Mouse (Mus musculus): Measurements from ENCODE around the gene Osgepl1. TPM values are rescaled to one million over a fixed set of nuclear protein-coding genes. Genes with fewer than 3 reads are reported as not detected.
"Not testable (repeated sequence)": the region's sequence is repeated elsewhere in the genome, so short reads cannot be mapped to it uniquely, and the experiment has no call there.

Gene Osgepl1
- total and polyA plus RNA-seq, 3 experiments = 13.1 to 33.2 (median 15.5) TPM

DNA sequence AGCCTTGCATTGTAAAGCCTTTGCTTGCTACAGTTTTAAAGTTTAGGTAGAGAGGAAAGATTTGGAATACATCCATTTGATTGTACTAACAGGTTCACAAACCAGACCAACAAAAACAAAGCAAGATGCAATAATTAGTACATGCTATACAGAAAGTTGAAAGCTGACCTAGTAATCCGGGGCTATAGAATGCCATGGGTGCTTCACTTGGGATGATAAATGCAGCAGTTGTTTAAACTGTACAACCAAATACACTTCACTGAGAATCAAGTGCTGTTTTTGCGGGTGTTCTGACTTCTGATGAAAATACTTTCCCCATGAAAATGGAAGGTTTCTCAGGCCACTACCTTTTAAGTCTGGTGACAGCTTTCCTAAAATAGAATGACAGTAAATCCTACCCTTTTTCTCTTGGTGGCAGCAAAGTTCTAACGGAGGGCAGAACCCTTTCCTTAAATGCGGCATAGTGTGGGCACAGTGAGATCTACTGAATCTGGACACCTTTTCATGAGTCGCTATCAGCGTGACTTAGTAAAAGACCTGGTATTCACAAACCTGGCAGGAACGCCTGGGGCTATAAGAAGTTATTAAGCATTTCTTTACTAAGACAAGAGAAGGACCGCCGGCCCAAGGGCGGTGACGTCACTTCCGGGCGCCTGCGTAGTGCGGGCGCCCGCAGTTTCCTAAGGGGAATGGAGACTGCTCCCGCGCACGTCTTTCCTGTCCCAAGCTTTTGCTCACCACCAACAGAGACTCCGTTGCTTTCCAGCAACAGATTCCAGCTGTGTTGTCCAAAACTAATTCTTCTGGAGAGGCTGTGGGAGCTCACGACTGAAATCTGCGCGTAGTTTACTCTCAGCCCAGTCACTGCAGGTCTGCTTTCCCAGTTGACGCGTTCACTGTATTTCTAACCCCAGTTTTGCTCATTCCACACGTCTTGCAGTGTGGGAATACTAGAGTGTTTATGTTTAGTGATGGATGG, at the start of gene Osgepl1 (continued):
- TF ChIP-seq ZNF384 (IDR thresholded peaks at IDR 0.05; ENCODE audit: low read depth, low read length) (no peak), POLR2AphosphoS2 (IDR thresholded peaks at IDR 0.05; ENCODE audit: low read depth, low read length) (0 out of 2 replicates have a peak, but pooled peaks have one; percentile 12)

DNA sequence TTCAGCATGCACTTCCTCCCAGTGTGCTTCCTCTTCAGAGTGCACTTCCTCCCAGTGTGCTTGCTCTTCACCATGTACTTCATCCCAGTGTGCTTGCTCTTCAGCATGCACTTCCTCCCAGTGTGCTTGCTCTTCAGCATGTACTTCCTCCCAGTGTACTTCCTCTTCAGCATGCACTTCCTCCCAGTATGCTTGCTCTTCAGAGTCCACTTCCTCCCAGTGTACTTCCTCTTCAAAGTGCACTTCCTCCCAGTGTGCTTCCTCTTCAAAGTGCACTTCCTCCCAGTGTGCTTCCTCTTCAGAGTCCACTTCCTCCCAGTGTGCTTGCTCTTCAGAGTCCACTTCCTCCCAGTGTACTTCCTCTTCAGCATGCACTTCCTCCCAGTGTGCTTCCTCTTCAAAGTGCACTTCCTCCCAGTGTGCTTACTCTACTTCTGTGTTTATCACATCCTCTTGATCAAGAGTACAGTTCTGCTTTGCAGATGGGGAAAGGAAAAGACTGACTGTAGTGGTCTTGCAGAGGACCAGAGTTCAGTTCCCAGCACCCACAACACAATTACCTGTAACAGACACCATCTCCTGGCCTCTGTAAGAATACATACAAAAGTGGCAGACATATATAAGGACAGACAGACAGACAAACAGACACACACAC, 48.3 kb upstream of the Osgepl1 start:
- H3K36me3 ChIP-seq (replicated peaks in 1 of 2; ENCODE audit: control insufficient read depth in 1 of 2, insufficient read depth in 1 of 2, low read length in 1 of 2) = peaks cover 11 to 22% of the 10 kb centered on the region in 2 experiments
- H3K4me1 ChIP-seq (ENCODE audit: control insufficient read depth in 1 of 2, insufficient read depth in 2 of 2); H3K27me3 ChIP-seq (replicated peaks); H3K27ac ChIP-seq (ENCODE audit: insufficient read depth, low read depth); dilution Hi-C loops (cut with MboI; ENCODE audit: extremely low pct_ligation_motif_present, extremely low pct_unique_long_range_greater_than_20kb, low sequenced_read_pairs); H3K9me3 ChIP-seq (replicated peaks; ENCODE audit: low read length); in situ Hi-C loops (cut with MboI; ENCODE audit: low pct_ligation_motif_present, low pct_unique_long_range_greater_than_20kb, low sequenced_read_pairs); H3K9ac ChIP-seq (ENCODE audit: insufficient read depth, low read depth); H3K79me2 ChIP-seq (replicated peaks; ENCODE audit: control insufficient read depth, extremely low read depth, insufficient read depth, poor library complexity, severe bottlenecking); H3K4me3 ChIP-seq (replicated peaks in 1 of 3; ENCODE audit: low read depth in 2 of 3, low read length in 2 of 3, poor library complexity in 1 of 3); DNase-seq (ENCODE audit: extremely low read depth); H3K4me2 ChIP-seq (ENCODE audit: insufficient read depth, low read depth, poor library complexity, severe bottlenecking): not testable (repeated sequence)

DNA sequence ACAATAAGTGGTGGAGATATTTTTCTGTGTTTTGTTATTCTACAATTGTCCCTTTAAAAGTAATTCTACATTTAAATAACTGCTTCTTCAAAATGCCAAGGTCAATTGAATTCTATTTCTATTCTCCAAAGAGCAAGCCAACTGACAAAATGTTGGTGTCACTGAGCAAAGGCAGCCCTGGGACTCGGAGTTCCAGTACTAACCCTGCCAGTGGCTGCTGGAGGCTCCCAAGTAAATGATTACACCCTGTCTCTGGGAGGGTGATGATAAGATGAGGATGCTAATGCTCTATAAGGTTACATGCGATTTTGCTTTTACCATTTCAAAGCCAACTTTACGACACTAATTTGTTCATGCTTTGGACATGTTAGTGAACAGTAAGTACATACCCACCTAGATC, 43.5 kb upstream of the Osgepl1 start:
- no peak overlapping the region for H3K9ac ChIP-seq (ENCODE audit: insufficient read depth, low read depth)
- TF ChIP-seq MAX (IDR thresholded peaks at IDR 0.05; ENCODE audit: low read length) (no peak), RCOR1 (conservative IDR thresholded peaks at IDR 0.05; ENCODE audit: low read depth, low read length) (no peak), CHD1 (IDR thresholded peaks at IDR 0.05; ENCODE audit: low read depth, low read length) (no peak), MXI1 (IDR thresholded peaks at IDR 0.05; ENCODE audit: low read depth, low read length) (no peak), GABPA (IDR thresholded peaks at IDR 0.05; ENCODE audit: insufficient replicate concordance, low read depth, low read length) (no peak), MYC (IDR thresholded peaks at IDR 0.05; ENCODE audit: low read depth, low read length) (no peak), SMC3 (IDR thresholded peaks at IDR 0.05; ENCODE audit: low read depth, low read length) (no peak), JUN (IDR thresholded peaks at IDR 0.05; ENCODE audit: insufficient read depth, low read depth, low read length) (no peak), ZKSCAN1 (IDR thresholded peaks at IDR 0.05; ENCODE audit: borderline replicate concordance, low read depth, low read length) (no peak), IRF4 (IDR thresholded peaks at IDR 0.05; ENCODE audit: low read depth, low read length) (no peak), USF2 (conservative IDR thresholded peaks at IDR 0.05; ENCODE audit: low read depth, low read length) (no peak), E2F4 (IDR thresholded peaks at IDR 0.05; ENCODE audit: insufficient replicate concordance, low read depth, low read length) (no peak), EP300 (IDR thresholded peaks at IDR 0.05; ENCODE audit: low read length) (no peak), USF1 (IDR thresholded peaks at IDR 0.05; ENCODE audit: low read depth, low read length) (no peak)
- H3K27ac ChIP-seq (ENCODE audit: insufficient read depth, low read depth) = no peak overlapping the region
- no peaks in the 10 kb centered on the region for H3K4me1 ChIP-seq (ENCODE audit: control insufficient read depth in 1 of 2, insufficient read depth in 2 of 2)
- H3K4me3 ChIP-seq (replicated peaks in 1 of 3; ENCODE audit: low read depth in 2 of 3, low read length in 2 of 3, poor library complexity in 1 of 3) = no peak overlapping the region
- H3K36me3 ChIP-seq (replicated peaks in 1 of 2; ENCODE audit: control insufficient read depth in 1 of 2, insufficient read depth in 1 of 2, low read length in 1 of 2) = peaks cover 8 to 51% of the 10 kb centered on the region in 2 experiments
- no peak for DNase-seq (ENCODE audit: extremely low read depth)
- H3K9me3 ChIP-seq (replicated peaks; ENCODE audit: low read length) = peaks cover 2% of the 10 kb centered on the region
- in situ Hi-C loops (cut with MboI; ENCODE audit: low pct_ligation_motif_present, low pct_unique_long_range_greater_than_20kb, low sequenced_read_pairs) = no loop called here
- H3K79me2 ChIP-seq (replicated peaks; ENCODE audit: control insufficient read depth, extremely low read depth, insufficient read depth, poor library complexity, severe bottlenecking) = no peaks in the 10 kb centered on the region
- dilution Hi-C loops (cut with MboI; ENCODE audit: extremely low pct_ligation_motif_present, extremely low pct_unique_long_range_greater_than_20kb, low sequenced_read_pairs) = no loop called here
- no peaks in the 10 kb centered on the region for H3K27me3 ChIP-seq (replicated peaks)
- H3K4me2 ChIP-seq (ENCODE audit: insufficient read depth, low read depth, poor library complexity, severe bottlenecking) = no peak overlapping the region

All from CH12.LX (cell line).